Mouse (Mus musculus): Measurements from ENCODE around the gene Wnt5b. TPM values are rescaled to one million over a fixed set of nuclear protein-coding genes. Genes with fewer than 3 reads are reported as not detected.
"Not testable (repeated sequence)": the region's sequence is repeated elsewhere in the genome, so short reads cannot be mapped to it uniquely, and the experiment has no call there.

Gene Wnt5b
- total RNA-seq, 4 experiments from 2014 or later: 1.7 to 4.7 (median 3.5) TPM

DNA sequence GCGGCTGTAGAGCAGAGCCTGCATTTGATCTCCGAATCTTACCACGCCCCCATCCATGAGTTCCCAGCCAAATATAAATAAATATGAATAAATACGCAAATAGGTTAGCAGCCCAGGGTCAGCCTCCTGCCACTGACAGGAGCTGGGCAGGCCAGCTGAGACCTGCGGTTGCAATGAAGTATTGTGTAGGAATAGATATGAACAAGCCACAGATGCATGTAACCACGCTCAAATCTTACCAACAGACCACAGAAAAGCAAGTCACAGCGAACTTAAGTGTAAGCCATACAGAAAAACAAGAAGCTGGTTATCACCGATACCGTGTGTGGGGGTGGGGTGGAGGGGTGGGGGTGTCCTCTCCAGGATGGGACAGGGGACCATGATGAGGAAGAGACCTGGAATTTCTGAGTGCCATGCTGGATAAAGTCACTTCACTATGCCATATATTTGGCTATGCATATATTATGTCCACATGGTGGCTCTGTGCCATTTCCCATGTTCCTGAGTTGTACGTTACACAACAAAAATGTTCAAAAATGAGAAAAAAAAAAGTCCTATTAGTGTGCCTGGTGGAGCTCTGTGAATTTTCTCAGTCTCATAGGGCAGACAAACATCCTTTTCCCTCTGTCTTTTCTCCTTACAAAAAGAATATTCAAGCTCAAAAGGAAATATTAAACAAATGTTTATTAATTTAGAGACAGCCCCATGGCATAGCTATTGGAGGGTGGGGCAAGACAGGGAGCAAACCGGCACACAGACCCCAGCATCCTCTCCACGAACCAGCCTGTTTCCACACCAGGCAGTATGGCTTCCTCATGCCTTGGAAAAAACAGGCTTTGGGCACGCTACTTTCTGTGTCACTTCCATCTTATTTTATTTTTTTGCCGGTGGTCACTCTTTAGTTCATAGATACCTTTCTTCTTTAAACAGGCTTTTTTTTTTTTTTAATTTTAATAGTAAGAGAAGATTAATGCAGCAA, 92.9 kb downstream of the Wnt5b start:
- DNase-seq: no peak

DNA sequence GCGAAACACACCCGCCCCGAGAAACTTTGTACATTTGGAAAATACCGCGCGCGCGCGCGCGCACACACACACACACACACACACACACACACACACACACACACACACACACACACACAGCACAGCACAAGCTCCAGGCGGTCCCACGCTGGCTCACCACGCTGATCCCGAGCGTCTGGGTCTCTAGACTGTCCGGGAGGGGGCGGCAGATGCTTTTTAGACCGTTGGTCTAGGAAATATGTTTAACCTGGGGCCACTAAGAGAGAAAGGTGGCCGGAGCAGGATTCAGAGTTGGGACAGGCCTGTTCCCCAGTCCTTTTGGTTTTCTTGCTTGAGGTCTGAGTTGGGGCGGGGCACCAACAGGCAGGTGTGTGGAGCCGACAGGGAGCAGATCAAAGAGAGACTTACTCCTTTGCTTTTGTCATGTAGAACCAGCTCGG, 95.1 kb downstream of the Wnt5b start:
- peak; percentile 59 for DNase-seq

DNA sequence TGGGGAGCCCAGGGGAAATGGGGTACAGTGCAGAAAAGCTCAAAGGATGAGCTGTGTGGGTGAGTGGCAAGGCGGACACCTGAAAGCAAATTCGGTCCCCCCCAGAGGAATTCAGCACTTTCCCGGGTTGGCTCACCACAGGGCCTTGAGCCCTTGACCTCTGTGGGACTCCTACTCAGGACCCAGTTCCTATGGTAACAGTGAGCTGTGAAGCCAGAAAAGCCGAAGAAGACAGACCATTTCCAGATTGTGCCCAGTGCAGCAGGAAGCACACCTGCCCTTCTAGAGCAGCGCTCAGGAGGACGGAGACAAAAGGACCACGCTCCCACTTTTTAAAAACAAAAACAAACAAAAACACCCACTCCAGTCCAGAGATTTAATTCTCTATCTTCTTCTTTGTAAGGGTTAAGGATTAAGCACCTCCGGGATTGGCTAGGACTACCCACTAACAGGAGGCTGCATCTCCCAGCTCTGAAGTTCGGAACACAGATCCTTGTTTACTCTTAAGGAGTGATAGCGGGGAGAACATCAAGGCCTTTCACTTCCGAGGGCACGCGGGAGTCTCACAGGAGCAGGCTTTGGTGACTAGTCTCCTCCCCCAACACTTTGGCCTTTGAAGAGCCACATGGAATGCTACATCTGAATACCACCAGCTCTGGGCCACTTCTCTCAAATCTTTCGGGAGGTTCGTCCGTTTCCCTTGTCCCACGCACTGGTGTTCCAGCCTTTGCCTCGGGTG, 95.7 kb downstream of the Wnt5b start:
- peak; percentile 38 for DNase-seq

DNA sequence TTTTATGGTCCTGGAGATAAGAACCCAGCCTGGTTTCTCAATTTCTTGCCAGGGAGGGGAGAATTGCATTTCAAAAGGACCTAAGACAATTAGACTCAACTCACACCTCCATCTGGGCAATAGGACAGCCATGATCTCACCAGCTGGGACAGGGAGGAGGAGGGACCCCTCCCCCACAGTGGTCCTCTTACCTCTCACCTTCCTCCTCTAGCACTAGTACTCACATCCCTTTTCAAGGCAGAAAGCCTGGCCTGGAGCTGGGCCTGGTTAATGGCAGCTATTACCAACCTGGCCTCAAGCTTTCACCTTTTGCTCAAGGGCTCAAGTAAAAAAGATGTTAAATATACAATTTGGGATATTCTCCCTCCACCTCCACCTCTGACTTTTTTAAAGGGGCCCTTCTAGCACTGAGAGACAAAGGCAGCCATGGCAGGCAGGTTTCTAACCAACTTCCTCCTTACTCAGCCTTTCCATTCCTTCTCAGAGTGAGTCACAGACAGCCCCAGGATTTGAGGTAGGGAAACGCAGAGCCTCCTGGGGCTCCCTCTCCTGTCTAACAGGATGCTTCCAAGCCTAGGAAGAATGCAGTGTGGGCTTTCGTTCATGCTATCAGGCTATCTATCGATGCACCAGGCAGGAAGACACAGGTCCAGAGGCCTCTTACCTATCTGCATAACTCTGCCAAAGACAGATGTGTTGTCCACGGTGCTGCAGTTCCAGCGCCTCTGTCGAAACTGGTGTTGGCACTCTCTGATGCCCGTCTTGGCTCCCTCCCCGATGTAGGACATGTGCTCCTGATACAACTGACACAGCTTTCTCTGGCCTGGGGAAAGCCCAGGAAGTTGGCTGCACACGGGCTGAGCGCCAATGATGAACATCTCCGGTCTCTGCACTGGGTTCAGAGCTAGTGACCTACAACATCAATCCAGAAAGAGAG, 98.2 kb downstream of the Wnt5b start:
- DNase-seq: peak; percentile 42

DNA sequence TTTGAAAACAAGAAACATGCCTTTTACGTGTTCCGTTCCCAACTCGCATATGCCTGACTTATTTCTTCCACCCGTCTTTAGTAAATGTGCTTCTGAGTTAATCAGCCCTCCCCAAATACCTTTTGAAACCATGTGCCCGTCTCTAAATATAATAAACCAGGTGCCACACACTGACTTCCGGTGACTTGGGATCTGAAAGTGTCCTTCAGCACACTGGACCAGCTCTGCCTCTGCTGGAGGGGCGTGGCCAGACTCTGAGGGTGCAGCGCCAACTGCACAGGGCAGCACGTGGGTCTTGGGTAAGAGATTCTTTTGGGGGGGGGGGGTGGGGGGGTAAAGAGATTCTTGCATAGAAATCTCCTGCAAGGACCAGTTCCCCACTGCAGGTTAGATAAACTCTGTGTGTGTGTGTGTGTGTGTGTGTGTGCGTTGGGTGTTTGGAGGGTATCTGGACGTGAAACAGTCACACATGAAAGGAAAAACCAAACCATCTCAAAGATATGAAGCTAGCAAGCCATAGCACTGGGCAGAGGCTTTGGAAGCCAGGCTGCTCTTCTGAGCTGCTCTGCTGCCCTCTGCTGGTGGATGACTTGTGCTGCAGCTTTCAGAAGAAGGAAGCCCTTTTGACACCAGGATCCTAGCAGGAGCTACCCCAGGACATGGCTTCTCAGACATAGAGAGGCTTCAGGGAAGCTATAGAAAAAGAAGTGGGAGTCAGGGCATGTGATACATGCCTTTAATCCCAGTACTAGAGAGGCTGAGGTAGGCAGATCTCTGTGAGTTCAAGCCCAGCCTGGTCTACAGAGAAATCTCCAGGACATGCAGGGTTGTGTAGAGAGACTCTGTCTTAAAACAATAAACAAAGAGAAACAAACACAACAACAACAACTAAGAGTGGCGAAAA, 100.2 kb downstream of the Wnt5b start:
- peak; percentile 69 for DNase-seq

DNA sequence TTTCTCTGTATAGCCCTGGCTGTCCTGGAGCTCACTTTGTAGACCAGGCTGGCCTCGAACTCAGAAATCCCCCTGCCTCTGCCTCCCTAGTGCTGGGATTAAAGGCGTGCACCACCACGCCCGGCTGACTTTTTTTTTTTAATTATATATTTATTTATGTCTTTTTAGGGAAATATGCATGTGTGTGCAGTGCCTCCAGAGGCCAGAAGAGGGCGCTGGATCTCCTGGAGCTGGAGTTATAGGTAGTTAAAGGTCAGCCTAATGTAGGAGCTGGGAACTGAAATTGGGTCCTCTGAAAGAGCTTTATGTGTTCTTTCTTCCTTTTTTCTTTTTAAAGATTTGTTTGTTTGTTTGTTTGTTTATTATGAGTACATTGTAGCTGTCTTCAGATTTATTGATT, 101.4 kb downstream of the Wnt5b start:
- DNase-seq: not testable (repeated sequence)

DNA sequence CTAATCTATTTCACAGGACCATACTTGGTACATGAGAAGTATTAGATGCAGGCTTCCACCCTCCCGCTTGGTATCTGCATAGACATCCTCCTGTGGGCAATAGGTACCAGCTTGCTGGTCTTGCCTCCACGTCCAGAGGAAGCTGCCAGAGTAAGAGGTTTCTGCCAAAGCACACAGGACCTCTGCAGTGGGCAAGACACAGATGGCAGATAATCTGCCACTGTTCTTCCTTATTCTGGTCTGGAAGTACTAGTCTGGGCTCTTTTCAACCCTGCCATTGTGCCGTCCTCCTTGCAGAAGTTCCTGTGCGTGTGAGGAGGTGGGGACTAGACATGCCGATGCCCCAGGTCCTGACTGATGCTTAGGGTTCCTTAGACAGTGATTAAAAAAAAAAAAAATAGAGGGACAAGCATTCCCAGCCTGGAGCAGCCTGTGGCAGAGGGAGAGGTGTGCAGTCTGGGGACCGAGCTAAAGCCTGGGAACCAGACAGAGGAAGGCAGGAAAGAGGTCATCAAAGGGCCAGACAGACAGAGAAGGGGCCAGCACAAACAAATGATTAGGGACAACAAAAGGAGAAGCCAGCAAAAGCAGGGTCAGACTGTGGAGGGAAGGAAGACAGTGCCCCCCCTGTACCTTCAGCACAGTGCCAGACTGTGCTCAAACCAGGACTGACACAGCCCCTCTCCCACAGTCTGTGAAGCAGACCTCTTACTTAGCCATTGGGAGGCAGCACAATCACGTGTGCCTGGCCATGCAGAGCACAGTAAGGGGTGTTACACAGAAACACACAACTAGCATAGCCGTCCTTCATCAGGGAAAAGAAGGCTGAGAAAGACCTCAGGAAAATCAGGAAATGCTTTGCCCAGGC, 106.0 kb downstream of the Wnt5b start:
- DNase-seq: no peak

DNA sequence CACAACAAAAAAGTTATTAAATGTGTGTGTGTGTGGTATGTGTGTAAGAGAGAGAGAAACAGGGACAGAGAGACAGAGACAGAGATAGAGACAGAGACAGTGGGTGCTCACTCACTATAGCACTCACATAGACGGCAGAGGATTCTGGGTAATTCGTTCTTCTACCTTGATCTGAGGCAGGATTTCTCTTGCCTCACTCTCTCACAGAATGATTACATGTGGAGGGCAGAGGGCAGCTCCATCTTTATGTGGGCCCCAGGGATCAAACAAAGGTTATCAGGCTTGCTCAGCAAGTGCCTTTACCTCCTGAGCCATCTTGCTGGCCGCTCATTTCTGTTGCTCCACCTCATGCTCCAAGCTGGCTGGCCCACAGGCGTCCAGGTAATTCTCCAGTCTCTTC, 109.8 kb downstream of the Wnt5b start:
- DNase-seq: no peak

DNA sequence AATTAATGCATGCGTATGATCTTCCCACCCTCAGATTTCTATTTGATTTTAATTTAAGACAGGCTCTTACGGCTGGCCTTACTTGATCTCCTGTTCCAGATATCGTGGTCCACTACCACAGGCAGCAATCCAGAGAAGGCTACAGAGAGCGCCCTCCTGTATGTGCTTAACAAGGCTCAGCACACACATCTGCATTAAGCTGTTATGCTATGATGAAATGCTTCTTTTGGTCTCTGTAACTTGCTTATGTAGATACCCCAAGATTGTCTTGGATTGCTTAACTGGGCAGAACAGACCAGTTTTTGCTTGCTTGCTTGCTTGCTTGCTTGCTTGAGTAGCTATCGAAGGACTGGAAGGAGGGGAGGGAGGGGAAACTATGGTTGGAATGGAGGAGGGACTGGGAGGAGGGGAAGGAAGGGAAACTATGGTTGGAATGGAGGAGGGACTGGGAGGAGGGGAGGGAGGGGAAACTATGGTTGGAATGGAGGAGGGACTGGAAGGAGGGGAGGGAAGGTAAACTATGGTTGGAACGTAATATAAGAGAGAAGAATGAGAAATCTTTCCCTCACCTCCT, 112.3 kb downstream of the Wnt5b start:
- DNase-seq: no peak

DNA sequence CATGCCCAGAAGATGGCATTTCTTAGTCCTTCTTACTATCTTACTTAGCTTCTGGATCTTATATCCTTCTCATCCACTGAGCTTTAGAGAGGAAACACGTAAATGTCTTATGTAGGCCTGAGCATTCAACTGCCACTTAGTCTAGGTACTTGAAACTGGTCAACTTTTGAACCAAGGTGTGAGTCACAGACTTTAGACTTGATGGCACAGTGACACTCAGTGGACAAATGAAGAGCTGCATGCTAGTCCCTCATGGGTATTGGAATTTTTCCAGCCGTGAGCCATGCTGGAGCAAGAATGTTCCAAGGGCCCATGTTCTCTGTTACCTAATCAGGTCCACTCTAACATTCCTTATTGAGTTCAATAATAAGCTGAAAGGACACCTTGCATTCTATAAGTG, 113.6 kb downstream of the Wnt5b start:
- peak; percentile 52 for DNase-seq

DNA sequence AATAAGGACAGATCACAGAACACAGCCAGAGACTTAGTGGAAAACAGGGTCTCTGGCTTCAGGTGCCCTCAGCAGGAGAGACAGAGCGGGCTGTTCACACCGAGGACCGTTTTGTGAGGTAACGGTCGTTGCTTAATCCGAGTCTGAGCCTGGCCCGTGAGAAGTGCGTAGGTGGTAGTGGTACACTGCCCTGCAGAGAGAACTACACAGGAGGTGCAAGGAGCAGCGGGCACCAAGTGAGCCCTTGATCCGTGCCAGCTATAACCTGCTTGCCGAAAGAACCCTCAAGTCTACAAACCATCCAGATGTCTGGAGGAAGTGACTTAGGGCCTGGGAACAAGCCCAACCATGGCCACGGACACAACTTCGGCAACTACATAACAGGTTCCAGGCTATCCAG, 114.8 kb downstream of the Wnt5b start:
- DNase-seq: no peak

DNA sequence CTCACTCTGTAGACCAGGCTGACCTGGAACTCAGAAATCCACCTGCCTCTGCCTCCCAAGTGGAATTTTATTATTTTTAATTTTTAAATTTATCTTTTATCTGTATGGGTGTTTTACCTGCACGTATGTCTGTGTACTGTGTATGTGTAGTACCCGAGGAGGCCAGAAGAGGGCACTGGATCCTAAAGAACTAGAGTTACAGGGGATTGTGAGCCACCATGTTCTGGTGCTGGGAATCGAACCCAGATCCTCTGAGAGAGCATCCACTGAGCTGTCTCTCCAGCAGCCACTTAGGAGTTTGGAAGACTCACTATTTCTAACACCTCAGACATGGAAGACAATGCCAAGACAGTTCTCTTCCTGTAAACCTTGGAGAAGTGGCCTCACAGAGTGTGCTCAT, 115.5 kb downstream of the Wnt5b start:
- no peak for DNase-seq

DNA sequence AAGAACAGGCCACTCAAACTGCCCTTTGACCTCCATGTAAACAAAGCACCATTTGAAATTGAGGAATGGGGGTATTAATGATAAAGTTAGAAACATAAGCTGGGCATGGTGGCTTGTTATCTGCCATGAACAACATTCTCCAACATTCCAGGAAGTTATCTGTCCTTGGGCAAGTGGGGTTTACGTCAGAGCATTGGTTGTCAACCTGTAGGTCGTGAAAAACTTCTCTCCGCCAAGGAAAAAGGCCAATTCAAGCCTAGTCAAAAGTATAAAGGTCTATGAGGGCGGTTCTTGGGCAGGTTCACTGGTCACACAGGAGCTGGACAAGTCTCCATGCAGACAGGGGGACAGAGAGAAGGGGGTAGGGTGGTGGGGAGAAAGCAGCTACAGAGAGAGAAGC, 123.1 kb downstream of the Wnt5b start:
- no peak for DNase-seq

DNA sequence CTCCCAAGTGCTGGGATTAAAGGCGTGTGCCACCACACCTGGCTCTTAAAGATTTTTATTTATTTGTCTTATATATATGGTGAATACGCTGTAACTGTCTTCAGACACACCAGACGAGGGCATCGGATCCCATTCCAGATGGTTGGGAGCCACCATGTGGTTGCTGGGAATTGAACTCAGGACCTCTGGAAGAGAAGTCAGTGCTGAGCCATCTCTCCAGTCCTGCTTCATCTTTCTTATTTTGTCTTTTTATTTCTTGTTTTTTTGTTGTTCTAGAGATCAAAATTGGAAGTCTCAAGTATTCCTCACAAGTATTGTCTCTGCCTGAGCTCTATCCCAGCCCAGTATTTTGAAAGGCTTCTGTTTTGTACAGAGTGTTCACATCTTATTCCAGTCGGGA, 123.8 kb downstream of the Wnt5b start:
- DNase-seq: no peak

DNA sequence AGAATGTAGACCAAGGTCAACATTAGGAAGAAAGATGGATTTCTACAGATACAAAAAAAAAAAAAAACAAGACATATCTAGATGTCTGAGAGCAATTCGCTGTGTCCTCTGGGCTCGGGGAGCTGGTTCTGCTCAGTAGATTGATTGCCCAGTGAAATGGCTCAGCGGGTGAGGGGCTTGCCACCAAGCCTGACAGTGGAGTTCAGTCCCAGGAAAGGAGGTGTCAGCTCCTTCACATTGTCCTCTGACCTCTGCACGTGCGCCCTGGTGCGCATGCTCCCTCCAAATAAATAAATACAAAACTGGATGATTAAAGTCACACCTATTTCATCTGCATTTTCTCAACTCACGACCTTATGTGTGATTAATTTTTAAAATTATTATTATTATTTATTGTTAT, 124.7 kb downstream of the Wnt5b start:
- DNase-seq: no peak

DNA sequence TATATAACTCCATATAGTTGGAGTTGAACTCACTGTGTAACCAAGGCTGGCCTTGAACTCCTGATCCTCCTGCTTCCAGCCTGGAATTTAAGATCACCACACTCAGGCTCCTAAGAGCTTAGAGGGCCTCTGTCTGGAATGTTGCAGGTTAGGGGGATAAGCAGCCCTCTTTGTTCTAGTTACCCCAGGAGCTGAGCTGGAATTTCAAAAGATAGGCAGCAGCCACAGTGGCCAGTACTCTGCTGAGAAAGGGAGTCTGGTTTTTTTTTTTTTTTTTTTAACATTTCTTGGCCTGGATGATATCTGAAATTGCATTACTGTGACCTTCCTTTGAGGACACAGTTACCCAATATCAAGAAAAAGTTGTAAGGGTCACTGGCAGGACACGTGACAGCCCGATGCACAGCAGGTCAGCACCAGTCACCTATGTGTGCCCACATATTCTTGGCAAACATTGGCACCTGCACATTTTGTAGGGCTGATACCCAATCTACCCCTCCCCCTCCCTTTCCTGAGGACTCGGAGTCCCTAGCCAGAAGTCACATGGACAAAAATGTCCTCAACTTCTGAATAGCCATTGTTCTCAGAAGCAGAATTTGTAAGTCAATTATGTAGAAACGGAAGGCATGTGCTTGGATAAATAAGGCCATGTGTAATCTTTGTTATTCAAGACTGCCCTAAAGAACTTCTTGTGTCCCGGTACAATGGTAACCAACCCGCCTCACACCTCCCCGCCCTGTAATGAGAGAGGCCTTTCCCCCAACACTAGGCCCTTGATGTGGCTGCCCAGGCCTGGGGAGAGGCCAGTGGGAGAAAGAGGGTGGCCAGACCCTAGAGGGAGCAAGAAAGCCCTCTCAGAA, 125.5 kb downstream of the Wnt5b start:
- peak; percentile 52 for DNase-seq

DNA sequence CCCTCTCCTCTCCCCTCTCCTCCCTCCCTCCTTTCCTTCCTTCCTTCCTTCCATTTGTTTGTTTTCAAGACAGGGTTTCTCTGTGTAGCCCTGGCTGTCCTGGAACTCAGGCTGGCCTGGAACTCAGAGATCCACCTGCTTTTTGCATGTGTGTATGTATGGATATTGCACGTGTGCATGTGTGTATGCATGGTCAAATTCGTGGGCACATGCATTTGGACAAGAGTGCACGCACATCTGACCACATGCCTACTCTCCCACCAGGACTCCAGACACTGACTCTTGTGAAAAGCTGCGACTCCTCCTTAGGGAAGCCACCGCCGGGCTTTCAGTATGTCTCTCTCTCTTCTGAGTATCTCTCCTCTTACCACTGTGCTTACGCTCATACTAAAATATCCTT, 126.3 kb downstream of the Wnt5b start:
- DNase-seq: no peak

DNA sequence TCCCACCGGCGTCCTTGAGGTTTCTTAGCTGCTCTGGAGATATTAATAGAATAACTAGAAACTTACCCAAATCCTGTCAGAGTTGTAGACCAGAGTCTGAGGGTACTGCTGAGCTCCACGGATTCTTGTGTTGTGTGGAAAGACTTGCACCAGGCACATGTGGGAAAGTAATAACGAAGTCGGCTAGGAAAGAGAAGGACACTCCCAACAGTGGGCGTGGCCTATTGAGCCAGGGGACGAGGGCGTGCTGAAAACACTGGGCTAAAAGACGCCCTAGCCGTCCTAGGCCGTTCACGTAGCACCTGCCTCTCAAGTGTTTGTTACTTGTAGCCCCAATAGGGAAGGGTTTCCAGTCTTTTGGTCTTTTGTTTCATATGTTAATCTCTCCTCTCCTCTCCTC, 126.8 kb downstream of the Wnt5b start, which contains the start of gene Adipor2:
Gene Adipor2 (minus strand): TSS at position 351 of the 400 bp plus-strand sequence.
- DNase-seq: peak; percentile 74

DNA sequence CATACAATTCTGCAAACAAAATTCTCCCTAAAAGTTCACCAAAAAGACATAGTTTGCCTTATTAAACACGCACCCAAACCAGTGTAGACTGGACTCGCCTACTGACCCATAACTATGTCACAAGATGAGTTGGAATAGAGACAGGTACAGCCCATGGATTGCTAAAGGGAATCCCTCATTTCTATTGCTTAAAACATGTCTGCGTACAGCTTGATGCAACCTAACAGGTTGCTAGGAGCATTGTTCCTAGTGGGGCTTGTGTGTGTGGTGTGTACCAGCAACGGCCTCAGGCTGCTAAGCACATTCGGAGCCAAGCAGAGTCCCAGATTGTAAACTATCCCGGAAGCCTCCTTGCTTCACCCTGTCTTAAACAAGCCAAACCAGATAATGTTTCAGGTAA, 127.5 kb downstream of the Wnt5b start:
- no peak for DNase-seq
